Mouse (Mus musculus) intestine, embryonic 14.5 days (tissue): ENCODE measurements around the gene Ddah1. TPM values are rescaled to one million over a fixed set of nuclear protein-coding genes. Genes with fewer than 3 reads are reported as not detected.
A peak's percentile ranks its signal among the peaks of the same experiment; 100 is the strongest.

Experiments used
- ATAC-seq: fragments of 200-750 bp; cut with Nextera tagmentation; replicated peaks from 2 replicates; pipeline ENCODE4 v1.8.0; 2017; ENCODE audit warnings: low read depth, moderate number of reproducible peaks, moderate TSS enrichment, moderate library complexity; ENCODE audit not compliant: low FRiP score, low TSS enrichment
- DNase-seq: peaks from one replicate; pipeline ENCODE4 v3.0.0-alpha.2; 2018; ENCODE audit warnings: low spot score
- H3K27ac ChIP-seq: fragments of 300-500 bp; sonication (generic); 2 replicates; pipeline ENCODE4 v1.5.1; 2014; ENCODE audit warnings: low read depth, mild to moderate bottlenecking, control low read depth
- H3K27me3 ChIP-seq: fragments of 300-500 bp; sonication (generic); replicated peaks from 2 replicates; pipeline ENCODE4 v1.6.1; 2014; ENCODE audit warnings: low read length, control low read depth; ENCODE audit not compliant: control insufficient read depth, insufficient read depth
- H3K36me3 ChIP-seq: fragments of 300-500 bp; sonication (generic); 2 replicates; pipeline ENCODE4 v1.6.1; 2014; ENCODE audit warnings: low read length, control low read depth; ENCODE audit not compliant: control insufficient read depth, insufficient read depth
- H3K4me1 ChIP-seq: fragments of 300-500 bp; sonication (generic); replicated peaks from 2 replicates; pipeline ENCODE4 v1.6.1; 2014; ENCODE audit warnings: low read length, control low read depth, mixed read lengths; ENCODE audit not compliant: control insufficient read depth, insufficient read depth
- H3K4me2 ChIP-seq: fragments of 300-500 bp; sonication (generic); 2 replicates; pipeline ENCODE4 v1.6.1; 2014; ENCODE audit warnings: low read length
- H3K4me3 ChIP-seq: fragments of 300-500 bp; sonication (generic); 2 replicates; pipeline ENCODE4 v1.5.1; 2014; ENCODE audit warnings: low read depth, low read length, control low read depth, mixed read lengths
- H3K9ac ChIP-seq: fragments of 300-500 bp; sonication (generic); 2 replicates; pipeline ENCODE4 v1.6.1; 2014; ENCODE audit warnings: mild to moderate bottlenecking, low read length
- H3K9me3 ChIP-seq: fragments of 300-500 bp; sonication (generic); 2 replicates; pipeline ENCODE4 v1.6.1; 2016; ENCODE audit warnings: low read length, control low read depth; ENCODE audit not compliant: control insufficient read depth
- WGBS: fragments of 180-500 bp; shearing (Covaris S2); extraction: QIAGEN DNeasy Blood & Tissue Kit; methylation state at CpG from one replicate; pipeline ENCODE4 v1.1.7; 2014; 5-methylcytosine and 5-hydroxymethylcytosine counted together
- polyA plus RNA-seq: library from polyadenylated mRNA; unstranded; fragments of >200 nt; fragmentation: Nextera tagmentation; extraction: Ambion mirVana; gene quantifications from 2 replicates; pipeline ENCODE4 v1.2.1, GENCODE M21; 2014

Ddah1 gene
- polyA plus RNA-seq, 1 experiment from 2014 or later, result 46.9 TPM

DNA sequence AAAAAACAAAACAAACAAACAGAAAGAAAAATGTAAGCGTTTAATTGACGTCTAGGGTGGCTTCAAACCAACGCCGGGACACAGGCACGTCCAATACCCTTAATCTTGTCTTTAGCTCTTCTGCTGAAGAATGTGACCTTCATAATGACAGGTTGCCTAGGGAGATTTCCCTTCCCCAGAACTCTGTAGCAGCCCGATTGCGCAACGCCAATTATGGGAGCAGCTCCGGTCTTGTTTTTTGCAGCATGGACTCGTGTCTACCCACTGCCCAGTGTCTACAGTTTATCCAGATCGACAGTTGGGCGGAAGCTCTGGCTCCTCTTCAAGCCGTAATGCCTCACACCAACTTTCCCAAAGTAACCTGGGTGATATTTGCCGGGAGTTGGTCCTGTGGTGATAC is 19.8 kb upstream of the Ddah1 start:
- 79% methylated on average over 14 of the region's 14 CpGs for WGBS
- Histone ChIP-seq H3K27me3 (no peaks in the 10 kb centered on the region), H3K9me3 (no peaks in the 10 kb centered on the region), H3K27ac (no peak overlapping the region), H3K36me3 (no peaks in the 10 kb centered on the region), H3K4me3 (no peak overlapping the region), H3K4me1 (no peaks in the 10 kb centered on the region), H3K9ac (no peak overlapping the region), H3K4me2 (no peak overlapping the region)
- DNase-seq (no peak), ATAC-seq (no peak)

DNA sequence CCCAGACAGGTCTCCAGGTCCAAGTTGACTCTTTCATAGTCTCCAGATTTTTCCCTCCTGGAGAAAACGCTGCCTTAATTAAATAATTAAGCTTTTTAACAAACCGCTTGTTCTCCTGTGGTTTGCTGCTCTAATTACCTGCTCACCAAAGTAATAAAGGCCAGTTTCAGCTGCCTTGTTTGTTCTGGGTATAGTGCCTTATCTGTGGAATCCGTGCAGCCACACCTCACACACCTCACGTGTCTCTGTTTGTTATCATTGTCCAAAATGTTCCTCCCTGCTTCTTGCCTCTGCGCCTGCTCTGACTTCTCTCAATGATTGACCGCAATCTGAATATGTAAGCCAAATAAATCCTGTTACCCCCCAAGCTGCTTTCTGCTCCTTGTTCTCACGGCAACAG is 18.6 kb upstream of the Ddah1 start:
- no peaks in the 10 kb centered on the region for H3K9me3 ChIP-seq
- ATAC-seq (no peak), DNase-seq (no peak)
- no peak overlapping the region for H3K9ac ChIP-seq
- no peak overlapping the region for H3K4me2 ChIP-seq
- no peaks in the 10 kb centered on the region for H3K27me3 ChIP-seq
- H3K36me3 ChIP-seq, result no peaks in the 10 kb centered on the region
- WGBS, result 35% methylated on average over 7 of the region's 7 CpGs
- no peaks in the 10 kb centered on the region for H3K4me1 ChIP-seq
- no peak overlapping the region for H3K4me3 ChIP-seq
- H3K27ac ChIP-seq, result no peak overlapping the region

DNA sequence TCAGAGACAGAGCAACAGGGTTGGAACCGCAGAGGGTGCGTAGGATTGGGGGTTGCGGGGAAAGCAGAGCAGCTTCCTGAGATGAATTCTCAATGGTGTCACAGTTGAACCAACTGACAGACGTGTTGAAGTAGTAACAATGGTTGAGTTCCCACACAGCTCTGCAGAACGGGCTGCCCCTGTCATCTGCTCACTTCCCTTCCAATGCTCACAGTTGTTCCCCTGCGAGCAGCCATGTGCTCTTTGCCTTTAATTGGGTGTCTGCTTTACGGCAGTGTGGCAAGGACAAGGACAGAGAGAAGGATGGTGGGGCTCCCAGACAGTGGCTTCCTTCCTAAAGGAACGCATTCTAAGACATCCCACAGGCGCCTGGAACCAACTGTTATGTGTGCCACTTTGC is 15.4 kb upstream of the Ddah1 start:
- H3K27ac ChIP-seq, result no peak overlapping the region
- H3K27me3 ChIP-seq, result no peaks in the 10 kb centered on the region
- H3K4me2 ChIP-seq, result no peak overlapping the region
- ATAC-seq, result no peak
- H3K9me3 ChIP-seq, result no peaks in the 10 kb centered on the region
- 59% methylated on average over 9 of the region's 9 CpGs for WGBS
- H3K4me1 ChIP-seq, result no peaks in the 10 kb centered on the region
- no peak for DNase-seq
- no peak overlapping the region for H3K4me3 ChIP-seq
- H3K36me3 ChIP-seq, result no peaks in the 10 kb centered on the region
- H3K9ac ChIP-seq, result no peak overlapping the region

DNA sequence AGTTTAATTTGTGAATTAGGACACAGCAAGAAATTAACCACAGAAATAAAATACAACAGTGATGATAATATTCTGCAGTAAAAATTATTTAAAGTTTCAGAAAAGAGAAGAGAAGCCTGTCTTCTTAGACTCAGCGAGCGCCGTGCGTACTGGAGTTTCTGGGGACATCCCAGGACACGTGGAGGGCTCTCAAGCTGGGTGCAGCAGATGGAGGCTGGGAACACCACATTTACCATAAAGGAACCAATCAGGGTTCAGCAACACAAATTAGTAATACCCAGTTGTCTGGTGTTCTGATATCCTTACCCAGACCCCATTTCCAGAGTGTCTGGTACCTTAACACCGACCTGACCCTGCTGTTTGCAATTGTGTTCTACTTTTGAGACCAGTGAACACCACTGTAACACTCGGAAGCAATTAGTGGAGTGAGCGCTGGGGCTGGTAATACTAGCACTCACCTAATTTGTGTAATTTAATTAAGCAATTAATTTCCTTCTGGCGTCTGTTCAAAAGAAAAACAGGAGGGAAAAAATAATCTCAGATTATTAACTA is 14.9 kb upstream of the Ddah1 start:
- no peak overlapping the region for H3K4me3 ChIP-seq
- H3K36me3 ChIP-seq, result no peaks in the 10 kb centered on the region
- no peak overlapping the region for H3K4me2 ChIP-seq
- no peaks in the 10 kb centered on the region for H3K4me1 ChIP-seq
- no peak for DNase-seq
- no peak overlapping the region for H3K27ac ChIP-seq
- no peak for ATAC-seq
- WGBS, result 86% methylated on average over 9 of the region's 9 CpGs
- no peaks in the 10 kb centered on the region for H3K27me3 ChIP-seq
- H3K9ac ChIP-seq, result no peak overlapping the region
- no peaks in the 10 kb centered on the region for H3K9me3 ChIP-seq

DNA sequence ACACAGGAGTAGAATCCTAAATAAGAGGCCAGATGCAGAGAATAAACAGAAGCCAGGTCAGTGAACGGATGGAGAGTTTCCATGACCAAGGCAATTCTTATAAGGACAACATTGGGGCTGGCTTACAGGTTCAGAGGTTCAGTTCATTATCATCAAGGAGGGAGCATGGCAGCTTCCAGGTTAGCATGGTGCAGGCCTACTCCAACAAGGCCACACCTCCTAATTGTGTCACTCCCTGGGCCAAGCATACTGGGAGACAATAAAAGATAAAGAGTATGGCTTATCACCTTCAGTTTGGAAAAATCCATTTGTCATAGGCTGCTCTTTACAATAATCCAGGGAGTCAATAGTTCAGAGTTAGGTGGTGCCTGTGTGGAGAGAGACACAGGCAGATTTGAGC is 9.8 kb upstream of the Ddah1 start:
- no peak overlapping the region for H3K4me3 ChIP-seq
- H3K27me3 ChIP-seq, result no peaks in the 10 kb centered on the region
- H3K4me2 ChIP-seq, result no peak overlapping the region
- H3K4me1 ChIP-seq, result no peaks in the 10 kb centered on the region
- ATAC-seq, result no peak
- H3K27ac ChIP-seq, result no peak overlapping the region
- no peak overlapping the region for H3K9ac ChIP-seq
- WGBS, result 50% methylated on average over 1 of the region's 1 CpGs
- no peaks in the 10 kb centered on the region for H3K9me3 ChIP-seq
- H3K36me3 ChIP-seq, result no peaks in the 10 kb centered on the region
- DNase-seq, result no peak

DNA sequence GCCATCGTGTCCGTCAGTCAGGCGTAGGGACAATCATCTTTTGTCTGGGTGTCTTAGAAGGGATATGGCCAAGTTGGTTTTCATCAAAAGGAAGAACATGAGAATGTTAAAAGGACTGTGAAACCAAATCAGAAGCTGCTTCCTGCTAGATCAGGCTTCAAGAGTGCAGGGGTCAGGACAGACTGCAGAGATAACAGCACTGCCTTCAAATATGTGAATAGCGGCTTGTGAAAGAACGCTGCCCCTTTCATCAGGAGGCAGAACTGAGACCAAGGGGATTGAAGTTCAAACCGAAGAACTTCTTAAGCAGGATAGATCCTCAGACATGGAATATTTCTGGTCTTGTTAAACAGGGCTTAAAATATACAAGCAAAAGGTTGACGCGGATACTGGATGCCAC is 2.0 kb upstream of the Ddah1 start:
- H3K27me3 ChIP-seq, result peaks cover 21% of the 10 kb centered on the region
- 78% methylated on average over 8 of the region's 8 CpGs for WGBS
- ATAC-seq (no peak), DNase-seq (no peak)
- no peaks in the 10 kb centered on the region for H3K9me3 ChIP-seq
- peaks cover 5% of the 10 kb centered on the region; the same call in 1 of the 2 replicates for H3K4me1 ChIP-seq
- no peak overlapping the region for H3K4me2 ChIP-seq
- no peak overlapping the region for H3K4me3 ChIP-seq
- H3K27ac ChIP-seq, result no peak overlapping the region
- H3K36me3 ChIP-seq, result no peaks in the 10 kb centered on the region
- no peak overlapping the region for H3K9ac ChIP-seq

DNA sequence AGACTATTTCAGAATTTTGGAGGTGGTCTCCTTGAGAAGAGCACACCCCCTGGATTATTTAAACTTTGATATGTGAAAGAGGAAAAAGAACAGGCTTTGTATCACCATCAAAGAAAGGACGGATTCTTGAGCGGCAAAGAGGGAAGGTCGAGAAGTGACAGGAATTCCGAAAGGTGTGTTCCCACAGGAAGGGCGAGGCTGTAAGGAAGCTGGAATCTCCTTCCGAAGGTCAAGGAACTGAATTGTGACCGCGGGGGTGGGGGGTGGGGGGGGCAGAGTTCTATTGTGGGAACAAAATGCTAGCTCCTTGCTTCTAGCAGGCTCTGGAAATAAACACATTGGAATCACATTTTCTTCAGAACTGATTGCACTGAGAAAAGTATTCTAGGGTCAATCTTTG is 1.3 kb upstream of the Ddah1 start:
- H3K9me3 ChIP-seq, result no peaks in the 10 kb centered on the region
- H3K36me3 ChIP-seq, result no peaks in the 10 kb centered on the region
- peaks cover 21% of the 10 kb centered on the region for H3K27me3 ChIP-seq
- H3K4me1 ChIP-seq, result peaks cover 5% of the 10 kb centered on the region
- no peak overlapping the region for H3K9ac ChIP-seq
- H3K4me2 ChIP-seq, result no peak overlapping the region
- no peak for ATAC-seq
- 56% methylated on average over 8 of the region's 8 CpGs for WGBS
- no peak for DNase-seq
- no peak overlapping the region for H3K27ac ChIP-seq
- no peak overlapping the region for H3K4me3 ChIP-seq

DNA sequence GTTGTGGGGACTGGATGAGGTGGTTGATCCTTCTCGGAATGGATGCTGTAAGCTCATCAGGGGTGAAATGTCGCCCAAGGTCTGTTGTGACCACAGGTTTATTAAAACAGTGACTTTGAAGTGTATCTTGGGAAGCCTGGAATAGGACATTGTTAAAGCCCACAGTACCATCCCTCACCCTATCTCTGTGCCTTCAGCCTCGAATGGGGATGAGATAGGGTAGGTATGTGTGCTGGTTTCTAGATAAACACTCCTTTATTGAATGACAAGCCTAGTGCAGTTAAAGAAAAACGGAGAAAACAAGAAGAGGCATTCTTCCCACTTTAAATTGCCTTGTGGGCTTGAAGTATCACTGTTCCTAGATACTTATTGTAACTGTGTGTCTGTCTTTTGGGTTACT is 631 bp upstream of the Ddah1 start:
- Histone ChIP-seq H3K4me1 (peaks cover 5% of the 10 kb centered on the region), H3K4me3 (no peak overlapping the region), H3K36me3 (no peaks in the 10 kb centered on the region), H3K9me3 (no peaks in the 10 kb centered on the region), H3K4me2 (peak overlapping the region; percentile 100), H3K27me3 (peaks cover 21% of the 10 kb centered on the region), H3K27ac (no peak overlapping the region), H3K9ac (no peak overlapping the region; the same call in 1 of the 2 replicates)
- ATAC-seq, result no peak
- WGBS, result 41% methylated on average over 4 of the region's 4 CpGs
- DNase-seq, result no peak

DNA sequence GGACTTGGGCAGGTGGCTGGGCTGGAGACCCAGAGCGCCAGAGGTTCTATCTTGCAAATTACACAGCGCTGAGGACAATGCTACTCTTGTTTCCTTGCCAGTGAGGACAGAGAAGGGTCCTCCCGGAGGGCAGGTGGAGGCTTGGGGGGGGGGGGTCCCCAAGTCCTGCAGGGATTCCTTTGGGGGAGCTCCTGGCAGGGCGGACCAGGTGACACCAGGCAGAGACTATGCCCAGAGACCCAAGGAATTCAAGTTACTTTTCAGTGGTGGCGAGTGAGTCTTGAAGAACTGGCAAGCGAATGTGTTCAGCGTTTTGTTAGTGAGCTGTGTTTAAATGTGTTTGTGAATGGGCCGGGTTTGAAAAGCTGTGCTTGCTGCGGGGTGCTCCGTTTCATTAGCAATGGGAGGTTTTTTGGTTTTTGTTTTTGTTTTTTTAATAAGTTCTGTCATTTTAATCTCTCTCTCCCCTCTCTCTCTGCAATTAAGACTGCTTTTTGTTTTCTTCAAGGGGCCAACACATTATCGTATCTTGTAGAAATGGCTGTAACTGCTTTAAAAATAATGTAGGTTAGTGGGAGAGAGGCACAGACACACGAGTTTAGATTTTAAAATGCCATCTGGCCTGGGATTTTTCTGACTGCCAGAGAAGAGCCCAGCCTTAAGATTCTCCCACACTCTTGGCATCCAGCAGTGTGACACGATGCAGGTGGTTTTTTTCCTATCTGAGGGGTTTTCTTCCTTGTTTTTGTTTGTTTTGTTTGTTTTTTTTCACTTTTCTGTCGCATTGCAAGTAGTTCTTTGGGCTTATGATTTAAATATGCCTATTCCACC is 1.1 kb downstream of the Ddah1 start:
- peak; percentile 47; the same call in 1 of the 2 replicates for ATAC-seq
- Histone ChIP-seq H3K27ac (no peak overlapping the region), H3K9ac (peak overlapping the region; percentile 67), H3K4me1 (peaks cover 5% of the 10 kb centered on the region), H3K27me3 (peaks cover 21% of the 10 kb centered on the region), H3K4me2 (peak overlapping the region; percentile 100), H3K4me3 (peak overlapping the region; percentile 58), H3K9me3 (no peaks in the 10 kb centered on the region), H3K36me3 (no peaks in the 10 kb centered on the region)
- 20% methylated on average over 14 of the region's 14 CpGs for WGBS
- no peak for DNase-seq
